Mouse (Mus musculus) right cerebral cortex, adult 18-20 months (tissue): ENCODE results near the gene Tex33.

Experiments
- DNase-seq: peaks from one replicate; pipeline ENCODE4 v3.0.0; 2022; ENCODE audit warnings: mixed read lengths

Tex33 gene

DNA sequence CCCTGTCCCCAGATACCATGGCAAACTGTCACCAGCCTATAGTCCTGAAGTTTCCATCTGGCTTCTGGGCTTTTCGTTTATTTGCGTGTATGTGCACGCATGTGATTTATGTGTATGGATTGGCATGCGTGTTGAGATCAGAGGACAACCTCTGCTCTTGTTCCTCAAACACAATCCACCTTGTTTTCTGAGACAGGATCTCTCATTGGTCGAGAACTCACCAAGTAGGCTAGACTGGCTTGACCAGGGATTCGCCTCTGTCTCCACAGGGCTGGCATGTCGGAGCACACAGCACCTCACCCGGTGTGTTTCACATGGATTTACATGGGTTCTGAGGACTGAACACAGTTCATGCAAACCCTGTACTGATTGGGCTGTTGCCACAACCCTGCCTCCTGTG, 18.4 kb upstream of the Tex33 start:
- DNase-seq, result no peak

DNA sequence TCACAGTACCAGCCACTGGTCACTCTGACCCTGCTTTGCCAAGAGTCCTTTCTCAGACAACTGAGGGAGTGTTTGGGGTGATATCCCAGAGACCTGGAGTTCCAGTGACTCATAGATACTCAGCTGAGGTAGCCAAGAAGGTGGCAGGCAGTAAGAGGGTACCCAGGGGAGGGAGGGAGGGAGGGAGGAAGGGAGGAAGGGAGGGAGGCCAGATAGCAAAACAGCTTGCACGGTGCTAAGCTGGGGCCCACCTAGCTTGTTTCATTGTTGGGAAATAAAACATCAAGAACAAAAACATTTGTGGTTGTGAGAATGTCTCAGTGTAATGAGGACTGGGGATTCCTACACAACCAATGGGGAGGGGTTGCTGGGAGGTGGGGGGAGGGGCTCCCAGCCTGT, 18.0 kb upstream of the Tex33 start:
- DNase-seq, result no peak

DNA sequence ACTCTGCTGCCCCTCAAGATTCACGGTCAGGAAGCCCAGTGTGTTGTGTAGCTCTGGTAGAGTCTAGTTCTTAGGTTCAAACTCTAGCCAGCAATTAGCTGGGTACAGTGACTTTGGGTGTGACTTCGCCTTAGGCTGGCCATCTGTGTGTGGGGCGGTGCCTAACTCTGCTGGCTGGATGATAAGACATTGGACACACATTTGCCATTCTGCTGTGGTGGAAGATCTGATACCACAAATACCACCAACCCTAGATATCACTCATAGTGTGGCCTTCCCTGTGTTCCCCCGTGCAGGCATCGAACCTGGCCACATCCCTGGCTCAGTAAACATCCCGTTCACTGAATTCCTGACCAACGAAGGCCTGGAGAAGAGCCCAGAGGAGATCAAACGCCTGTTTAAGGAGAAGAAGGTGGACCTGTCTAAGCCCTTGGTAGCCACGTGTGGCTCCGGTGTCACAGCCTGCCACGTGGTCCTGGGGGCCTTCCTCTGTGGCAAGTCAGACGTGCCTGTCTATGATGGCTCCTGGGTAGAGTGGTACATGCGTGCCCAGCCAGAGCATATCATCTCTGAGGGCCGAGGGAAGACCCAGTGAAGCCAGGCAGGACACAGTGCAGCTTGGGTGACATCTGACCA, 17.5 kb upstream of the Tex33 start:
- DNase-seq, result no peak

DNA sequence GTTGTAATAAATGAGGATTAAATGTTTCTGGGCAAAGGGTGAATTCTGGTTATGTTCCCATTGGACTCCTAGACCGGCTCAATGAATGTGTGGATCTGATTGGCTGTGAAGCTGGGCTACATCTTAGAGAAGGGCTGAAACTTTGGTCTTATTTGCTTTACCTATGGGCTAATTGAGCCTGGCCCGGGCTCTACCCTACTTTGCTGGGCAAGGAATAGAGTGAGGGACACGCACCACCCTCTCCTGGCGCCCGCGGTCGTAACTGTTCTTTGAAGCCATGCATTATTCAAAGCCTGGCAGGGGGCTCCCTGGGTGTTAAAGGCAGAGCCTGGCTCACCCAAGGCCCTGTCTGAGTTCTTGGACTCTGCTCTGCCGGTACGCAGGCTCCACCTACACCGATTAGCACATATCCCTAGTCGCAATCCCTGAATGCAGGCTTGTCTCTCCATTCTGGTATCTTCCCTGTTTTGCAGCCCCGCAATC, 13.9 kb upstream of the Tex33 start:
- no peak for DNase-seq

DNA sequence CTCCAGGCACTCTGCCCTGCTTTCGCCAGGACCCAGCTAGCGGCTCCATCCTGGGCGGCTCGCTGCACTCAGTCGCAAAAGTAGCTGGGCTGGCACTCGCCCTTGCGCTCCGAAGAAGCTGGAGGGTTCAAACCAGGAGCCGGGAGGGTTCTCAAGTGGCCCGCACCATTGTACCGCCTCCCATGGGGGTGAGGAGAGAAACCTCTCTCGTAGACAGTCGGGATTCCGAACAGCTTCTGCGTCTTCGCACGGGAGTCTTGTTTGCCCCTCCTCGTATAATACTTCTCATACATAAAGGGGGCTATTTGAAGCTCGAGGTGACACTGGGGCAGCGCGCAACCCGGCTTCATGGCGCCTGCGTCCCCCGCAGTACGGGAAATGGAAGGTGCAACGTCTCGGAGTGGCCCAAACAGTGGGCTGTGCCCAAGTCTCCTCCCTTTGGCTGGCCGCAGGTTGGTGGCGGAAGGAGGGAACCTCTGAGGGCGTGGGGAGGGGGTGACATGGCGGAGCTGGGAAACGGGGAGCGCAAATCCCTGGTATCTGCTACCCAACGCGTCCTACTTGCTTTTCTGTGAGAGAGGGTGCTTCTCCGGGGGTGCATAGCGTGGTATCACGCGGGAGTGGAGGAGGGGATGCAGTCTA, 10.7 kb upstream of the Tex33 start, which contains the start of gene Mpst:
Mpst (plus strand) TSS at position 124 of the 642 bp plus-strand sequence.
- peak; percentile 90 for DNase-seq

DNA sequence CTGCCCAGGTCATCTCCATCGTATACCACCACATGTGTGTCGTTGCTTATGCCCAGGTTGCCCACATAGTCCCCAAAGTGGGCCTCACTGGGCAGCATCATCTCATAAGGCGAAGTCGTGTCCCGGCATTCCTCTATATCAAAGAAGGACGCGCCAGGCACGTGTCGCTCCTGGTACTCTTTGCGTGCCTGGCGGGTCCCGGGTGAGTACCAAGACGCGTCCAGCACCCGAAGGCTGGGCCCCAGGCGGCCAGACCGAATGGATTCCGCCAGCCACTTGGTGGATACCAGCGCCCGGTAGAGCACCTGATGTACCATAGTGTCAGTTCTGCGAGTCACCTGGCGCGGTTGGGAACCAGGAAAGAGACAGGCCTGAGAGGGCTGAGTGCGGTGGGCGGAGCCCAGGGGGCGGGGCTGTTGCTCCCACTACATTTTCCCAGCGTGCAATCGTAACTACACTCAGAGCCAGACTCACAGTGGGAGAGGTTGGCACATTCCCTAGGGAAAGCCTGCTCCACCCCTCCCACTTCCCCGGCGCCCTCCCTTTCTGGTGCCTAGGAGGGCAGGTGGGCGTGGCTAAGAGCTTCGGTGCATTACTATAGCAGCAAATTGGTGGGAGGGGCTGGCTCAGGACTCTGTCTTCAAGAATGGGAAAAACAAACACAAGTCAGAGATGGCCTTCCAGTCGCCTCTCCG, 10.0 kb upstream of the Tex33 start, which contains the start of gene Tst:
Tst (minus strand) TSS at position 391 of the 695 bp plus-strand sequence.
- DNase-seq, result peak; percentile 91

DNA sequence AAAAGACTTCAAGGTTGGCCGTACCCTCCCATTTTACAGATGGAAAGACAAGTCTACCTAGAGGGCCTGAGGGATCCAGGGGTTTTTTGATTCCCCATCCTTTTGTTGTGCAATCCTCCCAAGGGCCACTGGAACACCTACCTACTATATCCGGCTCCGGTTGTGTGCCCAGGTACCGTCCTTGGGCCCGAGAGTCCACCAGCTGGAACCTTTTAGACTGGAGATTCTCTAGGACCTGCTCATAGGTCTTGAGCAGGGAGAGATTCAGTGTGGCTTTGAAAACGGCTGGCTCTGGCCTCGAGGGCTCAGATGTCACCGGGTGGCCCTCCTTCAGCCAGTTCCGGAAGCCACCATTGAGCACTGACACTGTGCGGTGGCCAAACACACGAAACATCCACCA, 9.4 kb upstream of the Tex33 start:
- DNase-seq, result no peak

DNA sequence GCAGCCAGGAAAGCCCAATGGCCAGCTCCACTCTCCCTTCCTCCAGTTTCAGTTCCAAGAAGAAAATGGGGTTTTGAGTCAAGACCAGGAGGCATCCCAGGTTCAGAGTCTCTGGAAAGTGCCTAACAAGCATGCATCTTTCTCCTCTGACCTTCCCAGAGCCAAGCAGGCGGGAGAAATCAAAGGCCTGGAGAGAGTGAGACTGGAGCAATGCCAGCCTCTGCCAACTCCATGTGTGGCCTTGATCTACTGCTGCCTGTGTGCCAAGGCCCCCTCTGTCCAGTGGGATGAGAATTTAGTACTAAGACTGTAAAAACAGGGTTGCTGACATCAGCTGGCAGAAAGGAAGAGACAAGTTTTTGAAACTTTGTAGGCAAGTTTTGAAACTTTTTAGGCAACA, 8.2 kb upstream of the Tex33 start:
- no peak for DNase-seq

DNA sequence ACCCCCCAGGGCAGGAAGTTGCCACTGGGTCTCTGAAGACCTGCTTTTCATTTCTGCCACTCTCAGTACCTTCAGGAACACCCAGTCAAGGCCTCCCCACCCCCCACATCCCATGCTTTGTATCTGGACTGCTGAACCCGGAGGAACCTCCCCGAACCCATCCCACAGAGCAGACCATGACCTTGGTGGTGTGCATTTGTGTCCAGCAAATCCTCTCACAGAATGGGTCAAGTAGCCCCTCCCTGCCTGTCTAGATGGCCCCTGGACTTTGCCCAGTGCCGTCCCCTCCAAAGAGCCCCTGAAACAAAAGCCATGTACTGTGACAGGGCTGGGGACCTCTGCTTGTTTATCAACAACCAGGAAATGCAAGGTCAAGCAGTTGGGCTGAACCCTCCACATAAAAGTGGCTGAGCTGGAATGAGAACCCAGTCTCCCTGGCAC, 7.6 kb upstream of the Tex33 start:
- no peak for DNase-seq

DNA sequence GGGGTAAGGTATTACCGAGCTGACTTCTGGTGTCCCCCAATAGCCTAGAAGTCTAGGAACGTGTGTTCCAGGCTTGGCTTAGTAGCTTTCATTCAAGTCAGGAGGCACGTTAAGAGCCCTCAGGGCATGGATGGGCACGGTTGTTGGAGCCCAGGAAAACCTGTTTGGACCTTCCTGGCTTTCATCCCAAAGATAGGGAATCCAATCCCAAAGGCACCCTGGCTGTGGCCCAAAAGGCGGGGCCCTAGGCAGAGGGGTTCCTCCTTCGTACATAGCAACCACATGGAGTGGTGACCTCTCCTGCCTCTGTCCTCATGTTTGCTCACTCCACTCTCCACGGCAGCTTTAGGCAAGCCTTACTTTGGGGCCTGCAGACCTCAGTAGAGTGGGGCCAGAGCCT, 6.7 kb upstream of the Tex33 start:
- DNase-seq, result no peak

DNA sequence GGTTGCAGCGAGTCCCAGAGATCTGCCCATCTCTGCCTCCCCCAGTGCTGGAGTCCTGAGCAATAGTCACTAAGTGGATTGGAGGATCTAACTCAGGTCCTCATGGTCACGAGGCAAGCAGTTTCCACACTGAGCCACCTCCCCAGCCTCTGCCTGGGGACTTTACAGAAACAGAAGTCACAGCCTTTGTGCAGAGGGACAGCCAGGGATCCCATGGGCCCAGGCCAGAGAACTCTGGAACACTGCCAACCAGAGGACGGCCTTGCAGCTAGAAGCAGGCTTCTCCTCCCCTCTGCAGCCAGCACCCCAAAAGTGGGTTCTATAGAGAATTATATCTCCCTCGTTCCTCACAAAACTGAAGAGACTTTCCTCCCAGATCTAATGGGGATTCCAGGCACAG, 6.2 kb upstream of the Tex33 start:
- peak; percentile 40 for DNase-seq

DNA sequence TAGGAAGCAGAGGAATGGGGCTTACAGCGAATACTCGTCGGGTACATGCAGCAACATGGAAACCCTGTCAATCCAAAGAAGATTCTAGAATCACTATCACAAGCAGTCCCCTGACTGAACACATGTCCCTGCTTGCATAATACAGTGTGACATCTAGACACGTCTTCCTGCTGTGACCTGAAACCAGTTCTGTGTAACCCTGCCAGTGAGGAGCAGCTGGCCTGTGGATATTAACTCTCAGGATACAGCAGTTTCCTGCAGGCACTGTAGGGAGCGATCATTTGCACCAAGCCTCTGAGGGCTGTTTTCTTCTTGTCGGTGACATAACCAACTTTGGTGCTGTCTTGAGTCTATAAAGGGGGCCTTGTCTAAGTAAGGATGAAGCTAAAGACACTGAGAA, 5.6 kb upstream of the Tex33 start:
- DNase-seq, result no peak

DNA sequence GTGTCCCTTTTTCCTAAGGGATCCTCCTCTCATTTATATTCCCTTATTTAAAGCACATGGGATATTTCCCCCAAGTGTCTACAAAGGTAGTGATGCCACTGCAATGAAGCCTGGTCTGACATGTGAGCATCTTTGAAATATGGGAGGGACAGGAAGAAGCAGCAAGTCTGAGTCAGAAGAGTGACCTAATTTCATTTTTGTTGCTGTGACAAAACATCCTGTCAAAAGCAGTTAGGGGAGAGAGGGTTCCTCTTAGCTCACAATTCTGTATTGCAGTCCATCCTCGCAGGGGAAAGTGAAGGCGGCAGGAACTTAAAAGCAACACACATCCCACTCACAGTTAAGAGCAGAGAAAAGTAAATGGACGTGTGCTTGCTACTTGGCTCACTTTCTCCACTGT, 4.9 kb downstream of the Tex33 start:
- DNase-seq, result no peak

DNA sequence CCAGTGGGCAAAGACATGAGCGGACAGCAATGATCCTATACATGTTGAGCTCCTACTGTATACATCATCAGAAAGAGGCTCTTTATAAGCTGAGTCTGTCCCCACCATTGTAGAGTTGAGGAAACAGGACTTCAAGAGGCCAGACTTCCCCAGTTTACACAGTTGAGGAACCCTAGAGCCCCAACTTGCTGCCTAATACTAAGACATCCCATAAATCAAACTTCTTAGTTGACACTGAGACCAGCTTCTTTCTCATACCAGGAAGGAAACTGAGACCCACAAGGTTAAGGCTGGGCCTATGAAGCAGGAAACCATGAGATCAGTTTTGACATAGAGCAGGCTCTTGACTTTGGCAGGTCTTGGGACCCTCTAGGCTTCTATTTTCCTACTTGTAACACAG, 10.1 kb downstream of the Tex33 start:
- DNase-seq, result no peak

DNA sequence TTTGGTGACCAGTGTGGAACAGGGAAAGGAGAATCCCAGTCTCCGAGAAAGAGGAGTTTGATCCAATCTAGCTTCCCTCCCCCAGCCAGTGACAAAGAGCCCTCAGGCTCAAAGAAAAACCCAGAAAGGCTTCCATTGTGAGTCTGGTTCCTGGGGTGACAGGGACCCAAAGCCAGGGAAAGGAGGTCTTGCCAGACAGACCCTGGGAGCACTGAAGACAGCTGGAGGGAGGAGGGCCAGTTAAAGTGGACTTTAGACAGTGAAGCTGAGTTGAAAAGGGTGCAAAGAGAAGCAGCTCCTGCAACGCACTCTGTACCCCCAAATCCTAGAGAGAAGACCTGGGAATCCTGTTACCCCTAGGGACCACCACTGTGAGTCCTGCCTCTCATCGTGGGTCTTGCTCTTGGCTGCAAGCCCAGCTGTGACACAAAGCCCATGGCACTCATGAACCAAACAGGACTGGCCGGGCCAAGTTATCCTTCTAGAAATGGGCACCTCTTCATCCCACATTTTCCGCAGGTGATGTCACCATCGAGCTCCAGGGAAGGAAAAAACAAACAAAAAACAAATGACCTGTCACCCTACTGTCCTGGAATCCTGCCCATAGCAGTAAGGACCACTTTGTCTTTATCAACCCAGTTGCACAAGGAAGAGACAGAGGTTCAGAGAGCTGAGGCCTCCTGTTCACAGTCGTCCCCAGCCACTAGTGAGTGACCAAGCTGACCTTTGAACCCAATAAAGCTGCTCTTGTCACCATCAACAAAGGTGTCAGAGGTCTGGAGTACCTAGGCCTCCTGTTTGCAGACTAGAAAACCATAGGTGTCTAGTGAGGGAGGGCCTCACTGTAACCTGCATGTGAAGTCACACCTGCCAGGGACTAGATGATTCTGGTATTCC, 11.2 kb downstream of the Tex33 start:
- peak; percentile 35 for DNase-seq

DNA sequence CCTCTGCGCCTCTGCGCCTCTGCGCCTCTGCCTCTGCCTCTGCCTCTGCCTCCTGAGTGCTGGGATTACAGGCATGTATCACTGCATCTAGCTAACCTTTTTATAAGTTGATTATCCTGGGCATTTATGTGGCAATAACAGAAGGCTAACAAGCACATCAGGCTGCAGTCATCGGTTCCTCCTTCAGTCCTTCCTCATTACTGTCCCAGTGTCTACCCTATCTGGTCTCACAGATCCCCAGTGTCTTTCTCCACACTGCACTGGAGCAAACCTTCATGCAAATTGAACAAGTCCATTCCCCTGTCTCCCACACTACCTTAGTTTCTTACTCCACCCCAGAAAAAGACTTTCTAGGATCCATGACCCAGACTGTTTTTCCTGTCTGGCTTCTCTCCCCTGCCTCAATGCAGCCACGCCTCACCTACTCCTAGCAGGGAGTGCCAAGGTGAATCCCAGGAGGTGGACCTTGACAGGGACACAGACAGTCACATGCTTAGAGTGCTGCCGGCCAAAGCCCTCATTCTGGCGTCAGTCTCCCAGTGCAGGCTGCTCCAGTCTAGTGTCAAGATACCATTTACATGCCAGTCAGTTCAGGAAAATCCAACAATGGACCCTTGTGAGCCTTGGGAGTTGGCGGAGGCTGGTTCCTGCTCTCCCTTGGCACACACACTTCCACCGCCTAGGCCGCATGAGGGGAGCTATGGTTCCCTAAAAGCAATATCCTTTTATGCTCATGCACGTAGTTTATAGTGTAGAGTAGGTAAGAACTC, 12.1 kb downstream of the Tex33 start:
- peak; percentile 61 for DNase-seq

DNA sequence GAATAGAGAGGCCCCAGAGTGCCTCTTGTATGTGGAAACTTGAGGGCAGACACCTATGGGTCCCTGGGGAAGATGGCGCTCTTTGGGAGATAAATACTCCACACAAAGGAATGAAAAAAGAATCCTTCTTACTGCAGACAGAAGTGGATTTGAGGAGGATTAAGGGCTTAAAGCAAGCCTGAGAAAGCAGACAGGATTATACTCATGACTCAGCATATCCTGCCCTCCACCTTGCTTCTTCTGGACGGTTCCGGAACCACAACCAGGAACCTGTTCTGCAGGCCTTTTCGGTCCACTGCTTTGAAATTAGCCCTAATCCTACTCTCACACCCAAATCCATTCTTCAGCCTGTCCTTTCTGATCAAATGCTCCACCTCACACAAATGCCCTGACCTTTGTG, 13.6 kb downstream of the Tex33 start:
- no peak for DNase-seq

DNA sequence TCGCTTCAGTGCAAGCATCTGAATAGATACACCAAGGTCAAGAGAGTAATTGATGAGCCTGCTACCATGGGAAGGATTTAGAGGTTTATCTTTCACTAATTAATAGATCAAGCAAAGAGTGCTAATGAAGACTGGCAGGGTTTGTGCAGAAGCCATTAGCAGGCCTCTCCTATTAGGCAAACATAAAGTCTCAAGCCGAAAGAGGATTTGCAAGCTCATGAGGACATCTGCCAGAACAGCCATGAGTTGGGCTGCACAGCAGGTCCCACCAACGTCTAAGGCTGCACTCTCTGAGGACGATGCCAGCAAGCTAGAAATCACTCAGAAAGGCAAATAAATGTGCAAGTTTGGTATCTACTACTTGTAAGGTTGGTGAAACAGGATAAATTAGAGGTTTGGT, 15.0 kb downstream of the Tex33 start:
- DNase-seq, result no peak

DNA sequence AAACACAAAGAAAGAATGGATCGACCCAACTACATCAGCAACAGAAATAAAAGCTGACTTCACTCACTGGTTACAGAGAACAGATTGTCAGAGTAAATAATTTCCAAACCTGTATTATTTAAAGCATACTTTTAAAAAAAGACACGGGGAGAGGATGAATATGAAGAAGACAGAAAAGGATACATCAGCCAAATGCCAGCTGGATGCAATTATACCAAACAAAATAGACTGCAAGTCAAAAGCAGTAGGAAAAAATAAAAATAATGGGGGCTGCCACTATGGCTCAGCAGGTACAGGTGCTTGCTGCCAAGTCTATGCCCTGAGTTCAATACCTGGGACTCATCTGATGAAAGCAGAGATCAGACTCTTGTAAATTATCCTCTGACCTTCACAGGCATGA, 15.5 kb downstream of the Tex33 start:
- no peak for DNase-seq

DNA sequence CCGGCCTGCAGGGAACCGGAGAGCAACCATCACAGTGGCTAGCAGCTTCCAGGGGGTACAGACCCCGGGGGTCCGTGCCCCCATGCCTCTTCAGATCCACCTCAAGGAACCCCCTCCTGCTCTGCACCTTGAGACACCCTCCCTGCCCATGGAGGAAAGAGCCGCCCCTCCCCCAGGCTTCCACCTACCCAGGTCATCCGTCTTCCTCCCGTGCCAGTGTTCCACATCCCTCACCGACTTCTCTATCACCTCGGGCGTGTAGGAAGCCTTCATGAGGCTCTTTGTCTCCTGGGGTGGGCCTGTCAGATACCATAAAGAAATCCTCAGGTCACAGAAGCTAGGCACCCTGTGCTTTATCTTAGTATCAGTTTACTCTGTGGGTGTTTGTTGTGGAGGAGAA, 17.2 kb downstream of the Tex33 start:
- DNase-seq, result no peak

DNA sequence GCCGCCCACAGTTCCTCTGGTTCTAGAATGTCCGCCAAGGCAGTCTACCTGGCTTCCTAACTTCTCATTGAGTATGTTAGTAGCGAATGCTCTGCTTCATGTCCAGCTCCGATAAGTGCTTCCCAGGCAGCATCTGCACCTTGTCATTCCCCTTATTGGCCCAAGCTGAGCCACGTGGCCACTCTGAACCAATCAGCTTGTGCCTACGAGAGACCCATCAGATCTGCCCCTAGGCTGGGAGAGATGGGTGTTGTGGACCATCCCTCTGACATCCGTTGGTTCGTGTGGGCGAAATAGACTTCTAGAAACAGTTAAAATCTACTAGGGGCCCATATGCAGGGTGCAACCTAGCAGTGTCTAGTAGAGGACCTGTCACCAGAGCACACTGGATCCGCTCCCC, 17.9 kb downstream of the Tex33 start:
- DNase-seq, result no peak

DNA sequence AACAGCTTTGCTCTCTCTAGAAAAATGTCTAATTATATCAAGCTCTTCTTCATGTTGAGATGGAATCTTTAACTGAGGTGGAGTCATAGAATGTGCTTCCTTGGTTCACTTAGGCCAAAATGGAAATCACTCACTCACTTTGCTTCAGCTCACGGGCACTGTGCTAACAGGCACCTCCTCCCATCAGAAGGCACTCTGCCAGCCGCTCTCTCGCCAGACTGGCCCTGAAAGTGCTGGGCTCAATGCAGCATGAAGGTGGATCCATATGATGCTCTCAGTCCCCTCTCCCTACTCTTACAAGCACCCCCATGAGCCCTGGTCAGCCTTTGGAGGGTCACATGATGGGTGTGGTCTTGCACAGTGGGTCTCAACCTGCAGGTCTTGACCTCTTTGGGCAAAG, 21.5 kb downstream of the Tex33 start:
- peak; percentile 32 for DNase-seq
